ENCODE assay signal across 13 mouse cellular contexts in the genomic region with DNA sequence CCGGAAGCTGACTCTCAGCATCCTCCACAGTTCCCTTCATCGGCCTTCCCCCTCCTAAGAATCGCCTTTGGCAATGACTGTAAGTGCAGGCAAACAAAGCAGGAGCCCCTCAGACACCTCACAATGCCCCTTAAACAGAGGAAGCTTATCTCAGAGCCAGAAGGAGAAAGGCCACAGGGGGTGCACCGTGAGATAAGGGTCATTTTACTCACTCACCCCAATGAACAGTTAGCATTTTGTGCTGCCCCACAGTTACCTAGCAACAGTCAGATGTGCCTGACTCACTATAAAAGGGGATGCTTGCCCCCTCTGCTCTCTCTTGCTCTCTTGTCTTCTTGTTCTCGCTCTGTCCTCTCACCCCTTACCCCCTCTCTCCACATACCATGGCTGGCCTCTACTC.
DNase-seq lines count a peak whose midpoint lies in the region; ATAC-seq and TF ChIP-seq lines count a peak whose summit lies in the region.
"Had no signal": no experiment of that assay in that cellular context is flagged by ENCODE, and none has a peak within 500 bp of the region (broad histone marks: within the 10 kb centered on the region; RNA-seq: fewer than 3 reads in every experiment).

No protein-coding gene starts in this region.

- H3K9ac ChIP-seq in hindbrain, embryonic 13.5 days, result no peak overlapping the region
- H3K9ac ChIP-seq in midbrain, embryonic 16.5 days (ENCODE audit: low read depth, low read length), result no peak overlapping the region
- H3K9ac ChIP-seq: embryonic facial prominence, embryonic 15.5 days had no signal

- H3K4me3 ChIP-seq in G1E (ENCODE audit: low read depth, low read length), result no peak overlapping the region
- H3K4me3 ChIP-seq in hindbrain, embryonic 13.5 days, result no peak overlapping the region
- no peak overlapping the region for H3K4me3 ChIP-seq in midbrain, embryonic 16.5 days (ENCODE audit: low read depth, low read length)
- H3K4me3 ChIP-seq: embryonic facial prominence, embryonic 15.5 days; heart, adult 2 months had no signal

- H3K27me3 ChIP-seq in G1E (ENCODE audit: insufficient read depth, low read length), result peaks cover 6% of the 10 kb centered on the region; the same call in 1 of the 2 replicates
- H3K27me3 ChIP-seq in hindbrain, embryonic 13.5 days, result no peaks in the 10 kb centered on the region
- H3K27me3 ChIP-seq in midbrain, embryonic 16.5 days (ENCODE audit: control insufficient read depth, insufficient read depth, low read depth, low read length), result no peaks in the 10 kb centered on the region
- H3K27me3 ChIP-seq: embryonic facial prominence, embryonic 15.5 days had no signal

- no peaks in the 10 kb centered on the region for H3K9me3 ChIP-seq in G1E (replicated peaks)
- no peaks in the 10 kb centered on the region; the same call in 1 of the 2 replicates for H3K9me3 ChIP-seq in hindbrain, embryonic 13.5 days
- 0 out of 2 replicates have a peak, but pooled peaks cover 2% of the 10 kb centered on the region for H3K9me3 ChIP-seq in midbrain, embryonic 16.5 days (replicated peaks; ENCODE audit: control insufficient read depth, low read length, poor library complexity, severe bottlenecking)
- H3K9me3 ChIP-seq: embryonic facial prominence, embryonic 15.5 days had no signal

- 15% methylated on average over 5 of the region's 5 CpGs for WGBS in hindbrain, embryonic 13.5 days
- 6% methylated on average over 5 of the region's 5 CpGs for WGBS in midbrain, embryonic 16.5 days

- TF ChIP-seq POLR2A in brain, embryonic 14.5 days (IDR thresholded peaks at IDR 0.05; ENCODE audit: borderline replicate concordance, extremely low read depth, insufficient read depth, insufficient read length, poor library complexity, severe bottlenecking), result no peak

- no peaks in the 10 kb centered on the region for H3K36me3 ChIP-seq in G1E (replicated peaks)
- H3K36me3 ChIP-seq in hindbrain, embryonic 13.5 days, result no peaks in the 10 kb centered on the region
- H3K36me3 ChIP-seq in midbrain, embryonic 16.5 days (ENCODE audit: control insufficient read depth, insufficient read depth, low read length), result no peaks in the 10 kb centered on the region
- H3K36me3 ChIP-seq: embryonic facial prominence, embryonic 15.5 days had no signal

- DNase-seq in G1E (ENCODE audit: low spot score), result no peak
- DNase-seq in brain, embryonic 14.5 days (ENCODE audit: low read depth), result peak; percentile 56
- no peak for DNase-seq in layer of hippocampus, postnatal 10 days (ENCODE audit: low spot score in 2 of 2)
- no peak for DNase-seq in ovary, adult 18-20 months (ENCODE audit: low spot score)
- DNase-seq in heart, adult 8-10 months (ENCODE audit: low spot score), result no peak
- DNase-seq: cerebellum, adult 9-10 months; heart, adult 2 months; kidney, adult 2 months; thymus, postnatal 4 days had no signal

- peak; percentile 77 for ATAC-seq in G1E (ENCODE audit: extremely low read depth, insufficient number of reproducible peaks, low FRiP score, poor library complexity, severe bottlenecking)
- ATAC-seq in hindbrain, embryonic 13.5 days (ENCODE audit: low FRiP score), result peak; percentile 45; the same call in 1 of the 2 replicates
- ATAC-seq in midbrain, embryonic 16.5 days, result peak; percentile 63
- ATAC-seq: lung, postnatal 0 days had no signal

- H3K4me2 ChIP-seq in hindbrain, embryonic 13.5 days, result no peak overlapping the region
- H3K4me2 ChIP-seq in midbrain, embryonic 16.5 days (ENCODE audit: low read length), result no peak overlapping the region
- H3K4me2 ChIP-seq: embryonic facial prominence, embryonic 15.5 days had no signal

- H3K27ac ChIP-seq in hindbrain, embryonic 13.5 days, result peak overlapping the region; percentile 53; the same call in 1 of the 2 replicates
- H3K27ac ChIP-seq in midbrain, embryonic 16.5 days (ENCODE audit: low read length), result peak overlapping the region; percentile 0; the same call in 1 of the 2 replicates
- H3K27ac ChIP-seq: embryonic facial prominence, embryonic 15.5 days; heart, adult 2 months had no signal

- TF ChIP-seq CTCF in G1E (IDR thresholded peaks at IDR 0.05; ENCODE audit: low read depth, low read length), result no peak
- no peak for TF ChIP-seq CTCF in brain, embryonic 14.5 days (IDR thresholded peaks at IDR 0.05; ENCODE audit: borderline replicate concordance, extremely low read depth, insufficient read depth, insufficient read length)

- H3K4me1 ChIP-seq in G1E (ENCODE audit: insufficient read depth, low read depth, low read length), result peaks cover 39% of the 10 kb centered on the region
- peaks cover 21% of the 10 kb centered on the region for H3K4me1 ChIP-seq in hindbrain, embryonic 13.5 days (replicated peaks)
- peaks cover 13% of the 10 kb centered on the region for H3K4me1 ChIP-seq in midbrain, embryonic 16.5 days (ENCODE audit: control insufficient read depth, insufficient read depth, low read length)
- H3K4me1 ChIP-seq: embryonic facial prominence, embryonic 15.5 days had no signal
